In the genomic region with DNA sequence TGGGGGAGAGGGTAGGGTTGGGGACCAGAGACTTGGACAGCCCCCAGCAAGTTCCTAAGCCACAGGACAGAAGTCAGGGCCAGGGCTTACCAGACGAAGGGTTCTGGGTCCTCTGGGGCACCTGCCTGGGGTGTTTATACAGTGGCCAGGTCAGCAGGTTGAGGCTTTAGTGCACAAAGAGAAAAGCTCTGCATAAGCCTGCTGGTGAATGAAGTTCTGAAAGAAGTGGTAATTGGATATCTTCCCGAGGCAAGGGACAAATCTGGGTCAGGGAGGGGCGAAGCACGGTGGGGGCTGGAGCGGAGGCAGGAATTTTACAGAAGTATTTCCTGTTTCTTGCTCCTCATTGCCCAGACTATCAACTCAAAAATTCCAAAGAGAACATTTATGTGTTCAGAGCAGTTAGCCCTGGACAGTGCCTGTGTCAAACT, we compare ENCODE assay signal across 9 mouse cellular contexts. TPM values are rescaled to one million over a fixed set of nuclear protein-coding genes. Genes with fewer than 3 reads are reported as not detected.
DNase-seq lines count a peak whose midpoint lies in the region; ATAC-seq and TF ChIP-seq lines count a peak whose summit lies in the region.
"Had no signal": no experiment of that assay in that cellular context is flagged by ENCODE, and none has a peak within 500 bp of the region (broad histone marks: within the 10 kb centered on the region; RNA-seq: fewer than 3 reads in every experiment).

No protein-coding gene starts in this region.

- no peaks in the 10 kb centered on the region for H3K27me3 ChIP-seq in embryonic facial prominence, embryonic 15.5 days
- H3K27me3 ChIP-seq in intestine, embryonic 16.5 days (replicated peaks; ENCODE audit: control insufficient read depth, insufficient read depth, low read length) = no peaks in the 10 kb centered on the region
- no peaks in the 10 kb centered on the region for H3K27me3 ChIP-seq in lung, embryonic 14.5 days (ENCODE audit: insufficient read depth, low read length)

- H3K4me3 ChIP-seq in embryonic facial prominence, embryonic 15.5 days (replicated peaks) = no peak overlapping the region
- H3K4me3 ChIP-seq in intestine, embryonic 16.5 days (ENCODE audit: low read length) = no peak overlapping the region
- H3K4me3 ChIP-seq in lung, embryonic 14.5 days (ENCODE audit: low read depth, low read length) = no peak overlapping the region
- no peak overlapping the region for H3K4me3 ChIP-seq in layer of hippocampus, adult 2 months

- ATAC-seq in embryonic facial prominence, embryonic 15.5 days (ENCODE audit: insufficient number of reproducible peaks, low FRiP score, low TSS enrichment, low read depth) = 0 out of 2 replicates have a peak, but pooled peaks have one; percentile 48
- peak; percentile 53 for ATAC-seq in intestine, embryonic 16.5 days
- peak; percentile 61 for ATAC-seq in lung, embryonic 14.5 days (ENCODE audit: insufficient read depth)

- TF ChIP-seq CTCF in lung, embryonic 14.5 days (IDR thresholded peaks at IDR 0.05; ENCODE audit: low read depth) = no peak
- no peak for TF ChIP-seq CTCF in layer of hippocampus, adult 2 months (conservative IDR thresholded peaks at IDR 0.05)

- peak; percentile 30 for DNase-seq in brain, adult 2 months (ENCODE audit: low read depth, low spot score)
- DNase-seq in lung, embryonic 14.5 days = peak; percentile 75
- no peak for DNase-seq in layer of hippocampus, adult 2 months (ENCODE audit: low spot score in 2 of 2)
- no peak for DNase-seq in left cerebral cortex, adult 11 months (ENCODE audit: low spot score)
- no peak for DNase-seq in adrenal gland, postnatal 36 days
- DNase-seq in urinary bladder, postnatal 10 days (ENCODE audit: low spot score) = no peak

- no peaks in the 10 kb centered on the region for H3K36me3 ChIP-seq in embryonic facial prominence, embryonic 15.5 days
- no peaks in the 10 kb centered on the region for H3K36me3 ChIP-seq in intestine, embryonic 16.5 days (ENCODE audit: control insufficient read depth, insufficient read depth, low read length)
- H3K36me3 ChIP-seq in lung, embryonic 14.5 days (ENCODE audit: insufficient read depth) = no peaks in the 10 kb centered on the region
- H3K36me3 ChIP-seq: G1E had no signal

- 12% methylated on average over 5 of the region's 5 CpGs for WGBS in embryonic facial prominence, embryonic 15.5 days
- 25% methylated on average over 5 of the region's 5 CpGs for WGBS in intestine, embryonic 16.5 days
- 11% methylated on average over 5 of the region's 5 CpGs for WGBS in lung, embryonic 14.5 days

- H3K27ac ChIP-seq in embryonic facial prominence, embryonic 15.5 days (replicated peaks) = 0 out of 2 replicates have a peak overlapping the region, but pooled peaks have one; percentile 17
- peak overlapping the region; percentile 26; the same call in 1 of the 2 replicates for H3K27ac ChIP-seq in intestine, embryonic 16.5 days (ENCODE audit: low read length)
- H3K27ac ChIP-seq in lung, embryonic 14.5 days (ENCODE audit: low read depth) = peak overlapping the region; percentile 81
- H3K27ac ChIP-seq in layer of hippocampus, adult 2 months = no peak overlapping the region

- H3K4me2 ChIP-seq in embryonic facial prominence, embryonic 15.5 days (replicated peaks) = no peak overlapping the region
- H3K4me2 ChIP-seq in intestine, embryonic 16.5 days (ENCODE audit: low read depth, low read length) = no peak overlapping the region
- no peak overlapping the region for H3K4me2 ChIP-seq in lung, embryonic 14.5 days

- H3K9ac ChIP-seq in embryonic facial prominence, embryonic 15.5 days = no peak overlapping the region
- no peak overlapping the region for H3K9ac ChIP-seq in intestine, embryonic 16.5 days (ENCODE audit: low read depth, low read length)
- H3K9ac ChIP-seq in lung, embryonic 14.5 days = no peak overlapping the region

- peaks cover 10% of the 10 kb centered on the region for H3K4me1 ChIP-seq in embryonic facial prominence, embryonic 15.5 days
- peaks cover 5% of the 10 kb centered on the region for H3K4me1 ChIP-seq in intestine, embryonic 16.5 days (ENCODE audit: control insufficient read depth, insufficient read depth, low read length)
- H3K4me1 ChIP-seq in lung, embryonic 14.5 days (ENCODE audit: insufficient read depth) = 0 out of 2 replicates have a peak, but pooled peaks cover 10% of the 10 kb centered on the region

- no peaks in the 10 kb centered on the region for H3K9me3 ChIP-seq in embryonic facial prominence, embryonic 15.5 days (replicated peaks)
- no peaks in the 10 kb centered on the region for H3K9me3 ChIP-seq in intestine, embryonic 16.5 days (ENCODE audit: control insufficient read depth, low read length)
- no peaks in the 10 kb centered on the region for H3K9me3 ChIP-seq in lung, embryonic 14.5 days (ENCODE audit: low read depth, low read length)
- H3K9me3 ChIP-seq: G1E had no signal

RNA-seq across cellular contexts. Expression of gene Foxi1, which starts 38.4 kb away (rescaled TPM):
- polyA plus RNA-seq in embryonic facial prominence, embryonic 15.5 days (2015; fragmentation: Nextera tagmentation; extraction: Ambion mirVana) = 0.56 and 1.4 TPM in 2 replicates
- not detected in 2 replicates for polyA plus RNA-seq in intestine, embryonic 16.5 days (2015; fragmentation: Nextera tagmentation; extraction: Ambion mirVana)
- polyA plus RNA-seq in lung, embryonic 14.5 days (2014; fragmentation: Nextera tagmentation; extraction: Ambion mirVana) = not detected in 2 replicates
- not detected for total RNA-seq in layer of hippocampus, adult 2 months (2021)
- not detected for total RNA-seq in adrenal gland, postnatal 36 days (2021)
- total RNA-seq: G1E had no signal
- polyA plus RNA-seq: G1E had no signal

Comparison
In these comparisons a context has a peak if more than half of its experiments do, and no peak if none do; other contexts are left out.
1. DNase-seq: peak in brain, adult 2 months (single experiment) and lung, embryonic 14.5 days (single experiment); none in layer of hippocampus, adult 2 months (0 of 2), left cerebral cortex, adult 11 months (single experiment), adrenal gland, postnatal 36 days (0 of 2) and urinary bladder, postnatal 10 days (single experiment).
2. Peak in every context shown above with its lines, with median percentiles within 50 percentile points of each other: ATAC-seq.